Mouse (Mus musculus): ENCODE results near the gene Ppp1r9b. TPM values are rescaled to one million over a fixed set of nuclear protein-coding genes. Genes with fewer than 3 reads are reported as not detected.

Ppp1r9b gene
- total and polyA plus RNA-seq, 3 experiments, result 22.3 to 52.0 (median 49.3) TPM

DNA sequence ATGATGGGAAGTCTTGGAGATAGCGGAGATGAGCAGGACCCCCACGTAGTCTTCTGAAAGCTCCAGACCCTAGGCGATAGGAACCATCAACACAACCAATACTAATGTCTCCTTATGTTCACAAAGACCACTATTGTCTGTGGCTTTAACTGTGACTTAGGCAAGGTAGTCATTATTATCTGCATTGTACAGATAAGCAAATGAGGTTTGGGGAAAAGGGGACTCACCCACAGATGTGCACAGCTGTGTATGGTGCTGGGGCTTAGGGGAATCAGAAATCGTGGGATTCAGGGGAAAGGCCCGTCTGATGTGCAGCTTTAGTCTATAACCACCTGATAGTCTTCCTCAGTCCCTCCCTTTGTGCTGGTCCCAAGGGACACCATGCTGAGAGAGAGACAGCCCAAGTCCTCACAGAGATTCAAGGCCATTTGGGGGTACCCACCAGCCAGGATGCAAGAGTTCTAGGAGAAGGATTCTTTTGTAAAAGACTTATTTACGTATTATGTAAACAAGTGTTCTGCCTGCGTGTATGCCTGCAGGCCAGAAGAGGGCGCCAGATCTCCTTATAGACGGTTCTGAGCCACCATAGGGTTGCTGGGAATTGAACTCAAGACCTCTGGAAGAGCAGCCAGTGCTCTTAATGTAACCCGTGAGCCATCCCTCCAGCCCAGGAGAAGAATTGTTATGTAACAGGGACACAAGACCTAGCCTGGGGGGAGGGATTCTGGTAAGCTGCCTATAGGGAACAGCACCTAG, 31.6 kb downstream of the Ppp1r9b start:
- Histone ChIP-seq H3K9ac (ENCODE audit: low read depth, low read length) (no peak overlapping the region), H3K79me2 (replicated peaks; ENCODE audit: control insufficient read depth, insufficient read depth, low read length) (no peaks in the 10 kb centered on the region), H3K4me1 (ENCODE audit: control insufficient read depth, insufficient read depth, low read length) (no peaks in the 10 kb centered on the region), H3K27me3 (ENCODE audit: control insufficient read depth, insufficient read depth, low read length) (peaks cover 4% of the 10 kb centered on the region; the same call in 1 of the 2 replicates), H3K4me3 (no peak overlapping the region), H3K27ac (no peak overlapping the region), H3K36me3 (ENCODE audit: control insufficient read depth, insufficient read depth, low read length) (no peaks in the 10 kb centered on the region)
- no peak for TF ChIP-seq EP300 (IDR thresholded peaks at IDR 0.05; ENCODE audit: insufficient read depth, low read depth, low read length)
- TF ChIP-seq CTCF (IDR thresholded peaks at IDR 0.05), result peak; percentile 61
- 75% methylated on average over 10 of the region's 10 CpGs for WGBS
- intact Hi-C loops (cut with DNase I), result no loop called here
- peak in 1 of 2 experiments; percentile 20 for DNase-seq

GRCm38 (mm10) chr11:95023481-95023880, 32.6 kb downstream of the Ppp1r9b start:
- WGBS, result 91% methylated on average over 9 of the region's 9 CpGs
- Histone ChIP-seq H3K4me3 (no peak overlapping the region), H3K4me1 (ENCODE audit: control insufficient read depth, insufficient read depth, low read length) (no peaks in the 10 kb centered on the region), H3K79me2 (replicated peaks; ENCODE audit: control insufficient read depth, insufficient read depth, low read length) (no peaks in the 10 kb centered on the region), H3K9ac (ENCODE audit: low read depth, low read length) (no peak overlapping the region), H3K27ac (no peak overlapping the region), H3K27me3 (ENCODE audit: control insufficient read depth, insufficient read depth, low read length) (peaks cover 4% of the 10 kb centered on the region; the same call in 1 of the 2 replicates), H3K36me3 (ENCODE audit: control insufficient read depth, insufficient read depth, low read length) (no peaks in the 10 kb centered on the region)
- no peak for DNase-seq
- TF ChIP-seq EP300 (IDR thresholded peaks at IDR 0.05; ENCODE audit: insufficient read depth, low read depth, low read length) (0 out of 2 replicates have a peak, but pooled peaks have one; percentile 9), CTCF (IDR thresholded peaks at IDR 0.05) (no peak)
- intact Hi-C loops (cut with DNase I), result no loop called here

- Histone ChIP-seq H3K4me1 (ENCODE audit: control insufficient read depth, insufficient read depth, low read length) (no peaks in the 10 kb centered on the region), H3K9ac (ENCODE audit: low read depth, low read length) (no peak overlapping the region), H3K36me3 (ENCODE audit: control insufficient read depth, insufficient read depth, low read length) (no peaks in the 10 kb centered on the region), H3K4me3 (no peak overlapping the region), H3K27me3 (ENCODE audit: control insufficient read depth, insufficient read depth, low read length) (peaks cover 4% of the 10 kb centered on the region; the same call in 1 of the 2 replicates), H3K27ac (no peak overlapping the region), H3K79me2 (replicated peaks; ENCODE audit: control insufficient read depth, insufficient read depth, low read length) (no peaks in the 10 kb centered on the region)
- no peak for DNase-seq
- WGBS, result 72% methylated on average over 29 of the region's 29 CpGs
- no peak for TF ChIP-seq POLR2A (IDR thresholded peaks at IDR 0.05; ENCODE audit: insufficient read depth, low read depth, low read length)
- no peak for TF ChIP-seq CTCF (IDR thresholded peaks at IDR 0.05)
- no peak for TF ChIP-seq EP300 (IDR thresholded peaks at IDR 0.05; ENCODE audit: insufficient read depth, low read depth, low read length)
- intact Hi-C loops (cut with DNase I), result no loop called here
These were observed 33.8 kb downstream of the Ppp1r9b start for GRCm38 (mm10) chr11:95024439-95025184.

GRCm38 (mm10) chr11:95025227-95026012, 34.6 kb downstream of the Ppp1r9b start:
- DNase-seq, result no peak
- Histone ChIP-seq H3K27ac (no peak overlapping the region), H3K4me3 (no peak overlapping the region), H3K79me2 (replicated peaks; ENCODE audit: control insufficient read depth, insufficient read depth, low read length) (no peaks in the 10 kb centered on the region), H3K9ac (ENCODE audit: low read depth, low read length) (no peak overlapping the region), H3K4me1 (ENCODE audit: control insufficient read depth, insufficient read depth, low read length) (no peaks in the 10 kb centered on the region), H3K27me3 (ENCODE audit: control insufficient read depth, insufficient read depth, low read length) (no peaks in the 10 kb centered on the region), H3K36me3 (ENCODE audit: control insufficient read depth, insufficient read depth, low read length) (no peaks in the 10 kb centered on the region)
- no peak for TF ChIP-seq POLR2A (IDR thresholded peaks at IDR 0.05; ENCODE audit: insufficient read depth, low read depth, low read length)
- no peak for TF ChIP-seq EP300 (IDR thresholded peaks at IDR 0.05; ENCODE audit: insufficient read depth, low read depth, low read length)
- no peak for TF ChIP-seq CTCF (IDR thresholded peaks at IDR 0.05)
- intact Hi-C loops (cut with DNase I), result no loop called here
- WGBS, result 82% methylated on average over 11 of the region's 11 CpGs

GRCm38 (mm10) chr11:95026090-95026542, 35.3 kb downstream of the Ppp1r9b start:
- intact Hi-C loops (cut with DNase I), result no loop called here
- no peak for TF ChIP-seq EP300 (IDR thresholded peaks at IDR 0.05; ENCODE audit: insufficient read depth, low read depth, low read length)
- TF ChIP-seq POLR2A (IDR thresholded peaks at IDR 0.05; ENCODE audit: insufficient read depth, low read depth, low read length), result no peak
- TF ChIP-seq CTCF (IDR thresholded peaks at IDR 0.05), result no peak
- no peak for DNase-seq
- no peaks in the 10 kb centered on the region for H3K36me3 ChIP-seq (ENCODE audit: control insufficient read depth, insufficient read depth, low read length)
- 69% methylated on average over 6 of the region's 6 CpGs for WGBS
- H3K27ac ChIP-seq, result no peak overlapping the region
- no peak overlapping the region for H3K4me3 ChIP-seq
- H3K27me3 ChIP-seq (ENCODE audit: control insufficient read depth, insufficient read depth, low read length), result no peaks in the 10 kb centered on the region
- no peak overlapping the region for H3K9ac ChIP-seq (ENCODE audit: low read depth, low read length)
- no peaks in the 10 kb centered on the region for H3K4me1 ChIP-seq (ENCODE audit: control insufficient read depth, insufficient read depth, low read length)
- no peaks in the 10 kb centered on the region for H3K79me2 ChIP-seq (replicated peaks; ENCODE audit: control insufficient read depth, insufficient read depth, low read length)

Measured in heart, adult 2 months (tissue).